Mouse (Mus musculus) layer of hippocampus, adult 8-10 months (tissue): ENCODE results near the gene Pitx2. TPM values are rescaled to one million over a fixed set of nuclear protein-coding genes. Genes with fewer than 3 reads are reported as not detected.

ENCODE experiments used
- DNase-seq, 2 experiments: peaks; one replicate each; pipeline ENCODE4 v3.0.0; 2022; ENCODE audit warnings: low spot score in 2 of 2
- total RNA-seq, 4 experiments: library from RNA; stranded (reverse); gene quantifications; 2 replicates each; pipeline ENCODE4 v1.2.4; 2022

Pitx2 gene
- not detected for total RNA-seq

DNA sequence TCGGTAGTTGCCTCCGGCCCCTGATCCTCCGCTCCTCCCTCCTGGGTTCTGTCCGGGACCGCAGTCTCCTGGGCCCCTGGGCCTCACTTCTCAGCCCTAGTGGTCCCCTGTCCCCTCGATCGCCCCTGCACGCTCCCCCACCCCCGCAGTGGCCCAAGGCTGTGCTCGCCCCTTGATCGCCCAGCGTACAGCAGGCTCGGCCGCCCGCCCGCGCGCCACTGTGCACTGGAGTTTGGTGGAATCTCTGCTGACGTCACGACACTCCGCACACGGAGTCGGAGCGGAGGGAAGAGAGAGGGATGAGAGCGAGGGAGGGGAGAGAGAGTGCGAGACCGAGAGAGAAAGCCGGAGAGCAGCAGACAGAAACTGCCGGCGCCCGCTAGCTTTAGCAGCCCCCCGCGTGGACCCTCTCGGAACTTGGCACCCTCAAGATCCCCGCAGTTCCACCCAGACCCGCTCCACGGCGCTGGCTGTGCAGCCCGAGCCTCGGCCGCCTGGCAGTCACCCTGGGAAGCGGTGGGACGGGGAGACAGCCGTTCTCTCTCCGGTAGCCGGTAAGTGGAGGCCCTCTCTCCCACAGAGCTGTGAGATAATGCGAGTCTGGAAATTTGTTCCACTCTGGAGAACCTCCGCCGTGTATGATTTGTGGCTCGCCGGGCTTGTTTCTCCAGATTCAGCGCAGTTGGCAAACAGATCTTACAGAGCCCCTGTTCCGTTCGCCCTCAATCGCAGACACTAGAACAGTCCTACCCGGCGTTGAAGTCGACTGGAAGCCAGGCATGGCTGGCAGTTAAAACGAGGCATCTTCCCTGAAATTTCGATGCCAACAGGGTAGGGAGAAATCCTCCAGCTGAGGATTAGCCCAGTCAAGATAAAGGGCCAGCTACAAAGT is at the start of gene Pitx2:
Gene Pitx2, plus strand, starts transcription at position 270 of the 892 bp plus-strand sequence.
- DNase-seq: no peak

DNA sequence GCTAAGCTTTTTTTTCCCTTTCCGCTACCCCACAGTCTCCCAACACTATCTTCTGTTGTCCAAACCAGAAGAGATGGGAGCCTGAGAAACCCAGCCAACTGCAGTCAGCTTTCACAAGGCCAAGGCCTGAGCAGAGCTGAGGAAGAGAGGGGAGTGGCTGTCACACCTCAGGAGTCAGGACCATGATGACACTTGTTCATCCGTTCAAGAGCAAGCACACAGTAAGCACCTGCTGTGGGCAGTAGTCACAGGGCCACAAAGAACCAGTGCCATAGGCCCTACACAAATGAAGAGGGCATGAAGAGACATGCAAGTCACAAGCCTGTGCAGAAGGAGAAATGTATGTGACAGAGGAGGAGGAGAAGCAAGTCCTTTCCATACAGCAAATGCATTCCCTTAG is 49.7 kb upstream of the Pitx2 start:
- no peak for DNase-seq

DNA sequence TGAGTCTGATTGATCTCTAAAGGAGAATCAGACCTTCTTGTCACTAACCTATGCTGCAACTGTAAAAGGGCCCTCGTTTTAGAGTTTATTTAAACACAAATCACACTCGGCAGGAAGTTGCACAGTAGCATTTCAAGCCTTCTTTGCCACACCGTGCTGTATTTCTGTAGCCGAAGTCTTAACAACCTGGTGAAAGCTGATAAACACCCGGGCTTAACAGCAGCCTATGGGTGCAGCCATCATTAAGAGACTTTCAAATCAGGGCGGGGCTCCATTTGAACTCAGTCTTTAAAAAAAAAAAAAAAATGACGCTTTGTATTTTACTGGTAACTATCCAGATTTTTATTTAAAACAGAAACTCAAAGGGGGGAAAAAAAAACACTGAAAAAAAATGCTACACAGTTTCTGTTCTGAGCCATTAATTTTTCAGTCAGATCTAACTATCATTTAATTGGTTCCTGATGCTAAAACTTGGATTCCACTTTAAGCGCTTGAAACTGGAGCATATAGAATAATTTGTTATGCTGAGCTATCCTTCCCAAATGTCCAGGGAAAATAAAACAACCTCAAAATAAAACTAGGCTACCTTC is 48.5 kb upstream of the Pitx2 start:
- no peak for DNase-seq

DNA sequence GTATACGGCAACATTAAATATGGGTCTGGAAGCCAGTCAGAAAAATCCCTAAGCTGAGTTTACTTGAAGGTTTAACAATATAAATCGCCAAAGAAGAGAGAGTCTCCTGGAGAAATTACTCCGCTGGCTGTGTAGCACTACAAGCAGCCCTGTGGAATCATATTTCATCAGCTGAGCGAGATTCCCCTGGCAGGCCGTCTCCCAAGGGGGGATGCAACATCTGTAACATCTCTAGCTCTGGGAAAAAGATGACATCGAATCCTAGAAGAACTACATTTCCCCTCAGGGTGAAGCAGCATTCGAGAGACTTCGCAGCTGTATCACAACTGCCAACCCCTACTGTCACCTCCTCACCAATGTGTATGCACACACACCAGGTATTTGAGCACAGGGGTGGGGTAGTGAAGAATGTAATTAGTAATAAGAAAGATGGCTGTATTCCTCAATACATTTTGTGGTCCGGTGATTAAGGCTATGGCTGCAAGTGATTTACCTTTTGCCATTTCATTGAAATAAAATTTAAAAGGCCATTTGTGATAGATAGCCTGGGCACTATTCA is 40.8 kb upstream of the Pitx2 start:
- no peak for DNase-seq

DNA sequence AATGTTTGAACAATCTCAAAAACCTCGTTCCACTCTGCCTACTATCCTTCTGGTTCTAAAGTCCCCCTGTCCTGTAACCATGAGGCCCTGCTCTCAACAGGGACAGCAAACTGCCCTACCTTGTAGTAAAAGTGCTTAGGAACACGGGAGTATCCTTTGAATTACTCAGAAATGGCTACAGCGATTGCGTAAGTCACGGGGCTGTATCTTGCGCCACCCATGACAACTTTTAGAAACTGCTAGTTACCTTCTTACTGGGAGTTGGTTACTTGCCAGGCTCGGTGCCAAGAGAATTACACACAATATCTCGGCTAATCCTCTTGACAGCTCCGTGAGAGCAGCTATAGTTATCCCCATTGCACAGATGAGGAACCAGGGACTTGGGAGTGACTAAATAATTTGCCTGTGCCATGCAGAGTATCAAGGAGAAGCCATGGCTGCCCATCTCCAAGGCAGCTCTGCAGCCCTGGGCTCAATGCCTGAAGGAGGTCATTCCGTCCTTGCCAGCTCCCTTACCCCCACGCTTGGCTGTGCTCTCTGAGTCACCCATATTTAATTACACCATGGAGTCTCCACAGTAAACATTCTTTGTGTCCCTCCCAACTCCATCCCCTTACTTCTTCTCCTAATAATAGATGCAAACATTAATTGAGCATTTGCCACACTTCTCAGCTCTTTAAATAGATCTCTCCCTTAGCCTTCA is 38.2 kb upstream of the Pitx2 start:
- DNase-seq: no peak

DNA sequence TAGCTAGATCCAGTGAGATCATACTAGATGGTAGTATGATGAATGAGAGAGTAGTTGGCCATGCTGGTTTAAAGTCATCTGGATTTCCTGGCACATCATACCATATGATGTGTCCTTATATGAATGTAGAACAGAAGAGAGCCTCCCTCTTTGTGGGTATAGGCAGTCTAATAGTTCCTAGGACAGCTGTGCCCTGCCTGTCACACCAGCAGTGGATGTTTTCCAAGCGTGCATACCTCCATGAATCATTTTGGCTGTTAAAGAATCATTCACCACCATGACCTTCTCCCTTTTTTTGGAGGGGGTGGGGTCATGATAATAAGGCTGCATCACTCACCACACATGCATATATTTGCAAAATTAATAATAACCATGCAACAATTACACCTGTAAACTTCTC is 35.4 kb upstream of the Pitx2 start:
- DNase-seq: no peak

DNA sequence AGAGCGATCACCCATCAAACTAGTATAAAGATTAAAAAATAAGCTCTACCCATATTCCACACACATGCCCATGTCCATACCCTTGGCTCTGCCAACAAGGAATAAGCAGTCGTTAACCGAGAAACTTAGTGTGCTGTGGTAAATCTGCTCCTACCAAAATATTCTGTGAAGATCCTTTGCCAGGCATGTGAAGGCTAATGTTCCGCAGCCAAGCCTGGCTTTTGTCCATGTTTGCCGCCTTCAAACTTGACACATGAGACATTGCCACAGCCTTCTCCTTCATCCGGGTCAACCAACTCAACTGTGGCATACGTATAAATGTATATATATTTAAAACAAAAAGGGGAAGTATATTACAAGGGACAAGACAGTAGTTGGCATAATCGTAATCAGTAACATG is 34.0 kb upstream of the Pitx2 start:
- no peak for DNase-seq

DNA sequence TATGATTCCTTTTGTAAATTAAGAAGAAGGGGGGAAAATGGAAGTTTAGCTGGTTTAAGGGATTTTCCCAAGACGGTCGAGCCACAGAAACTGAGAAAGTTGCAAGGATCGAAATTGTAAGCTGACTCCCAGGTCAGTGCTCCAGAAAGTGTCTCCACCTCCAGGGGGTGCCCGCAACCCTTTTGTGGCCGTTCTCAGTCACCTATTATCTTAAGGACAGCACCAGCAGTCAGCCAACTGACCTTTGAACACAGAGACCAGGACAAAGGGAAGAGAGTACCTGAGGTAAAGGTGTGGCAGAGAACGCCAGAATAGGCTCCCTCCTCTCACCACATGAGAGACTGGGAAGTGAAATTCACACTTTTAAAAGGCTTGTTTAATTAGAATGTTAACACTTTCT is 33.0 kb upstream of the Pitx2 start:
- no peak for DNase-seq

DNA sequence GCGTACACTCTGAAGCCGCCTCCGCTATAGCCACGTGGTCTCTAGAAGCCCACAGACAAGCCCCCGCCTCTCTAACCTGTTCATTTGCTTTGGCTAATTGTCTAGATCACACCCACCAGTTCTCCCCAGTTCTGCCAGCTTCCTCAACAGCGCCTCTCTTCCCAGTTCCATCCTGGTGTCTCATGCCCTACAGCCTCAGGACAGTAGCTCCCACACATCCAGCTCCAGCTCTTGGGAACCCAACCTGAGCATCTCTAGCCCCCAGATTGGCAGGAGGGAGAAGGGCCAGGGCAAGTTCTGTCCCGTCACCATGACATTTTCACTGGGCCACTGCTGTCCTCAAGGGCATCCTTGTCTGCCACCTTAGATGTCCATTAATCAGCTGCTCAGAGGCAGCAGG is 29.3 kb upstream of the Pitx2 start:
- no peak for DNase-seq

DNA sequence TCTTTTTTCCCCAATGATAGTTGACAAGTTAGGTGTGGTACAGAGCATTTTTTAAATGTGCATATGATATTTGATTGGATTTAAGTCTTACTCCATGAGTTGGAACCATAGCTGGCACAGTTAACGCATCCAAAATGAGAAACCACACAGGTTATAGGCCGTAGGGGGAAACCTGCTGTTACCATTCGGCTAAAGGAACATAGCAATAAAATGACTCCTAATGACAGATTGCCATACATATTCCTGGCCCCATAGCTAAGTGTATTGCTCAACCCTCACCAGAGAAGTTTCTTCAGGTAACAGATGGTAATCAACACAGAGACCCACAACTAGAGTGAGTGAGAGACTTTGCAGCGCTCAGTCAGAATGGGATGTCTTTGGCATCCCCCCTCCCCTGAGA is 27.9 kb upstream of the Pitx2 start:
- DNase-seq: no peak

DNA sequence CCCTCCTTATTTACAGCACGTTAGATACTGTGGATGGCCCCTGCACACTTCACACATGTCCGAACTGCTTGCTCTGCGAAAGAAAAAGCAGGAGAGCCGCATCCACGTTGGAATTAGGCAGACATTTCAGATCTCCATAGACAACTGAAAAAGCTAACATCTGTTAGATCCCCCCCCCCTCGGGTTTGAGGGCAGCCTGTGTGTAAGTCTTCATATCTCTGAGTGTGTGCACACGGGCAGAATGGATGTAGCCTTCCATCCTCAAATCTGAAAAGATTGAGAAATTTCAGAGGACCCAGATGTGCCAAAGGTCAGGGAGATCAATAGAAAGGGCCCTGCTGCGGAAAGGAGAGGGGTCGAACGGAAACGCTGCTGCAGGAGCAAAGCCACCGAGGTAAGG is 5.2 kb upstream of the Pitx2 start:
- DNase-seq: no peak

DNA sequence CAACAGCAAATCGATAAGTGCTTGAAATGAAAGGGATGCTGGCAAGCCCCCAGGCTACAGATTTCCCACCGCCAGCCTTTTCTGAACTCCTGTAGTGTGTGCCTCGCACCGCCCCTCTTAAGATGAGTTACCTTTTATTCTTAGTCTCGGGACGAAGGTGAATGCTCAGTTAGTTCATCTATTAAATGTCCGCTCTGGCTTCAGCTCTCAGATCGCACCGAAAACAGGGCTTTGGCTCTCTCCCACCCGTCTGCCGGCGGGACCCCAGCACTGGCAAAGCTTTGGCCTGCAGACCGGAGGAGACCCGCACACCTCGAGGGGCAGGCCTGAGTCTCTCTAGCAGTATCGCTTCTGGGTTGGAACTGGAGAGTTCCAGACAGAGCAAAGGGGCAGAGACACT is 4.6 kb upstream of the Pitx2 start:
- no peak for DNase-seq

DNA sequence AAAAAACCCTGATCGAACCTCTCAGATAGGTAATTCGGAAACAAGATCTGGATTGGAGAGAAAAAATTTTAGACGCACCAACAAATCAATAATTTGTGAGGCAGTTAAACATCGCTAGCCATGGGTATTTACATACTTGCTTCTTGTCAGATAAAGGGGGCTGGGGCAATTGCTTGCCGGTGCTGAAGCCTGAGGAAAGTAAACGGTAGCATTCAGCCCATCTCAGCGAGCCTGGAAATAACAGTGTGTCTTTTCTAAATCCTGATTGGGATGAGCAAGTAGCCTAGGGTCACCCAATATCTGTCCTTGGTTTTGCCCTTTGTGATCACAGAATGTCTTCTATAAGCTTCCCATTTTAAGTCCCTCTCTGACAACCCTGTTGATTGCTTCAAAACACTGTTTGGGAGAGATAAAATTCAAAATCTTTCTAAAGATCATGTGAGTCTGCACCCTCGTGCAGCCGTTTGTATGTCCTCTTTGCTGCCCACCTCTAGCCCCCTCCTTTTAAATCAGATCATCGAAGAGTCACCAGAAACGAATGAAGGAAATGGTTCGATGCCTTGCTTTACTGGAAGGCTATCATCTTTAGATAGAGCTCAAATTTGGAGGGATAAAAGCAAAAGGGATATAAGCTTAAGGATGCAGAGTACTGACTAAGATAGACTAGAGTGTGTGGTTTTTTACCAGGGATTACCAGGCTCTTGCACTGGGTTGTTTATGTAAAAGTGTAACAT is 3.7 kb upstream of the Pitx2 start:
- no peak for DNase-seq

DNA sequence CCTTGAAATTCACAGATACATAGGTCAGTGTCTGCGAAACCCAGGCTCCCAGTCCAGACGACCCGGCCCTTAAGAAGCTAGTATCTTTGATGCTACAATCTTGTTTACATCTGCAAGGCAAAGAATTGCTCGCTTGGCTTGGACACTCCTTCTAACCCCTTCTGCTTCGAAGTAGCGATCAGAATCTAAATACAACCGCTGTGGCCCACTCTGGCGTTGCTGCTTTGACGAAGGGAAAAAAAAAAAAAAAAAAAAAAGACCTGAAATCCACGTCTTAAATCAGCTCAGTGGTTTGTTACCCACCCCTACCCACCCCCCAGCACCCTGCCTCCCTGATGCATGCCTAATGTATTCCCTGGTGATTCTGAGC is 3.1 kb upstream of the Pitx2 start:
- no peak for DNase-seq

DNA sequence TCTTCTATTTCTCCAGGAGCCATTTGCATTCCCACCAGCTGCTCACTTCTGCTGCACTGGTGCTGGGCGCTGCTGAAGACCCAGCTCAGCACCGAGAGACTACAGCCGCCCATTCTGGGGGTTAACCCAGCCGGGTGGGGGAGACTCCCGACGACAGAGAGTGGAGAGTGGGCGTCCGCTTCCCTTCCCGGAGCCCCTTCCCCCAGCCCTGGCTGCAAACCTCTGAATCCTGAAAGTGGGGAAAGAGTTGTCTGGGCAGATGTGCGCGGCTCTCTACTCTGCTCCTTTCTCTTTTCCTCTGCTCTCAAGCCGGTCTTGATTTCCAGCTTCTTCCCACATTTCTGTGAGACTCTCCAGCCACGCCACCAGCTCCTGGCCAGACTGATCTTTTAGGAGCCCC is 2.6 kb upstream of the Pitx2 start:
- DNase-seq: no peak

DNA sequence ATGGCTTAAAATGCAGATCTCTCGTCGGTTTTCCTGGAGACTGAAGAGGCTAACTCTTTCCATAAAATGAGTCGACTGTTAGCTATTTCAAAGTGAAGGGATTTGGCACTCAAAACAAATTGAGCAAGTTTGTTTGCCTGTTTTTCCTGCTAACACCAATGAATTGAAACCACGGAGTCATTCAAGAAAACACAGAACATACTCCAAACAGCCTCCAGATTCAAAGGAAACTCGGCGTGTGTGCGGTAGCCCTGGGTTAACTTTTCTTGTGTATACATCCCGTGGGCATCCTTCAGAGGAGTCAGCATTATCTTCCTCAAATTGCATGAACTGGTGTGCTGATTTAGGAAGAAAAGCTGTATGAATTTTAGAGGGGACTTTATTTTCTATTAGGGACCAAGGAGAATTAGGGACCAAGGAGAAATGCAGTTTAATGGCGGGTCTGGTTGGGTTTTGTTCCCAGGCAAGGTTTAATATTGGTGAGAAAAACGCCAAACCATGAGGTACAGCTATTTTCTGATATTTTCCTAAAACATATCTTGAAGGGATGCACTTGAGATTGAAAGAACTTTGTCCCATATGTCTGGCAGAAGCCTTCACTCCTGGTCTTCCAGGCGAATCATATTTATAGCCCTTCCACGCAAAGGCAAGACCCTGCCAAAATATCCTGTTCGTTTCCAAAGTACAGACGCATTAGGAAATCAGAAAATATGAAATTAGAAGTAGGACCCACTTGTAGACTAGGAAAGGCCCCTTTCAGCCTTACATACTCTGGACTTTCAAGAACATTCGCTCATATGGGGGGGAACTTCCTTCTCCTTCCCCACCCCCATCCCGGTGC is 1.7 kb upstream of the Pitx2 start:
- no peak for DNase-seq

DNA sequence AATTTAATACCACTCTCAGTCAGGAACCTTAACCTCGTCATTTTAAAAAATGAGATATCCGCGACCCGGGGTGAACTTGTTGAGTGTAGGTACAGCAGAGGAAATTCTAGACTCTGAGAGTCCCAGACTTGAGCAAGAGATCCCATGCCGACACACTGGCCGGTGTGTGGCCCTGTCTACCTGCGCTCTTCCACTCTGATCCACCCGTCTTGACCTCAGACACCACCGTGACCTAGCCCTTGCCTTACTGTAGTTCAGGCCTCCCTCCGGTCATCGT is 1.1 kb upstream of the Pitx2 start:
- no peak for DNase-seq

DNA sequence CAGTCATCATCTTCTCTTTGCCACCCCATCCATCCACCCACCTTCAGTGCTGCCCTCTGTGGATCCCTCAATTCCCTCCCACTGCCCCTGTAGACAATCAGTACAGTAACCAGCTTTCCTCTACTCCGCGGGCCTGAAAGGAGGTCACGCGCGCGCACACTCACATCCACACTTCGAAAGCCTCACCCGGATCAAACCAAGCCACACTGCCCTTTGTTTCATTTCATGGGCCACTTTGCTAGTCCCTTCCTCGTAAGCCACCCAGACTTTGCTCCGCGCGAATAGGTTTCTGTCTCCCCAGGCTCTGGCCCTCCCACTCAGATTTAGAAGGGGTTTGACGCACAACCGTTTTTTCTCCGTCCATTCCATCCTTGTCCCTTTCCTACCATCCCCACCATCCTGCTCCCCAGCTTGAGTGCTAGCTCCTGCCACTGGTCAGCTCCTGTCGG is 494 bp upstream of the Pitx2 start:
- DNase-seq: no peak

DNA sequence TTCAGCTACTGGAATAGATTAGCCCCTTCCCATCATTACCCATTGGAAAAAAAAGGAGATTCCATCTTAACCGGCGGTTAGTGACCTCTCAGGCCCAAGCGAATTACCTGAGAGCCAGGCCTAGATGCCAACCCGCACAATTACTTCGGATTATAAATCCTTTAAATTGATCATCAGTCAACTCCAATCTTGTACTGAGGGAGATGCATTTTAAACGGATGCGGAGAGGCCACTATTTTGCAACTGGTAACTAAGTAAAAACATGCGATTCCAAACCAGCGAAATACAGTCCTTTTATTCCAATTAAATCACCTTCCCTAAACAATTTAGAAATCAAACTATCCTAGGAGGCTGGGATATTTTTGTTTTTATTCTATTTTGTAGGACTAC is 818 bp downstream of the Pitx2 start:
- no peak for DNase-seq

DNA sequence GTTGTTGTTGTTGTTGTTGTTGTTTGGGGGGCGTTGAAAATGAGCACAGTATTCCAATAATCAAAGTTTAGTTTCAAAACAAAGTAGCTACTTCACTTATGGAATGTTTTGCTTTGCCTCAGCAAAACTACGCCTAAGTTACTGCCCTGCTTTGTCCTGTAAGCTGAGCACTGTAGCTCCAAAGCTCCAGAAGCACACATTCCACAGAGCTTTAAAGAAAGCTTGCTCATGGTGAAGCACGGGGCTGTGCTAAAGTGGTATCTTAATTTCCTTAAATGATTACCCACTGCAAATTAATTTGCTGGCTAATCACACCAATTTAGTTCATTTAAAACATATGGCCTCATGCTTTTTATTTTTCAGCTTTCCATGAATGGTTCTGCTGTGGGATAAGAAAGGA is 1.5 kb downstream of the Pitx2 start:
- DNase-seq: no peak

DNA sequence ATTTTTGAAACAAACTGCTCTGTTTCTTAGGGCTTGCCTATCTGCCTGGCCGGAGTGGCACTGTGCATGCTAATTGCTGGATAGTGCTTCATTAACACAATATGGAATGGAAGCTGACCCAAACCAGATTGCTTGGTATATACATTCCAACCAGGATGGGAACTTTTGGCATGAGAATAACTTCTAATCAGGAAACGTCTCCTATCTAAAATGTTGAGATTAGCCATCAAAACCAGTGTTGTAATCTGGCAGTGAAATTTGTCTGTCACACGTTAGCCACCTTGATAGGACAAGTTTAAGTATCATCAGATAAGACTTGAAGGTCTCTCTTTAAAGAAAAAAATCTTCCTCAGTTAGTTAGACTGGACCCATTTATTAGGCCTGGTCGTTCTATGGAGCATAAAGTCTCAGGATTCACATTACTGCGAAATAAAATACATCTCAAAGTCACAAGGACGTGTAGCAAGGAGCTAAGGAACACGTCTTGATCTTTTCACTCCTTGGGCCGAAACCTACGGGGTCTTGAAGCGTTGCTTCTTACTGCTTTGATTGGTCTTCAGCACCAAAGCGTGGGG is 2.1 kb downstream of the Pitx2 start:
- no peak for DNase-seq
